Mouse (Mus musculus): ENCODE results near the gene Phospho2.

DNA sequence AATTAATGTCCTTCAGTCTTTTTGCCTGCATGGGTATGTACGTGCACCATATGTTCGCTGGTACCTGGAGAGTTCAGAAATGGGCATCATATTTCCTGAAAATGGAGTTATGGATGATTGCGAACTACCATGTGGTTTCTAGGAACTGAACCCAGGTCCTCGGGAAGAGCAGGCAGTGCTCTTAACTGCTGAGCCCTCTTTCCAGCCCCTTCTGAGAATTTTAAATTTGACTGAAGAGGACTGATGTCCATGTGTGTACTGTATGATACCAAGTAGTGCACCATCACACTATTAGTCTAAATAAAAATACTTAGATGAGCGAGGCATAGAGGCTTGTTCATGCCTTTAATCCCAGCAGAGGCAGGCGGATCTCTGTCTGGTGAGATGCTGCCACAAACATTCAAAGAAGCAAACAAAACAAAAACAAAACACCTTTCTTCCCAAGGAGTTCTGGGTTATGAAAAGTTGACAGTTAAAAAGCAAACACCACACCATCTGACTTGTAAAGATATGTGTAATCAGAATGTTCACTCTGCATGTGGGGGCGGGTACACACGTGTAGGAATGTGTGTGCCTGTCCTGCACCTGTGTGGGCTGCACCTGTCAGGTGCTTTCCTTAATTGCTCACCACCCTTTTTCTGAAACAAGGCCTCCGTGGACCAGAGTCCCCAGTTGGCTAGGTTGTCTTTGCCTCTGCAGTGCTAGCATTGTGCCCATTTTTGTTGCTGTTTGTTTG is 29.1 kb downstream of the Phospho2 start:
- no peak for TF ChIP-seq POLR2A (IDR thresholded peaks at IDR 0.05; ENCODE audit: extremely low read depth, insufficient read depth, low read length)
- TF ChIP-seq CTCF (IDR thresholded peaks at IDR 0.05; ENCODE audit: low read depth, low read length): no peak
